In the genomic region with DNA sequence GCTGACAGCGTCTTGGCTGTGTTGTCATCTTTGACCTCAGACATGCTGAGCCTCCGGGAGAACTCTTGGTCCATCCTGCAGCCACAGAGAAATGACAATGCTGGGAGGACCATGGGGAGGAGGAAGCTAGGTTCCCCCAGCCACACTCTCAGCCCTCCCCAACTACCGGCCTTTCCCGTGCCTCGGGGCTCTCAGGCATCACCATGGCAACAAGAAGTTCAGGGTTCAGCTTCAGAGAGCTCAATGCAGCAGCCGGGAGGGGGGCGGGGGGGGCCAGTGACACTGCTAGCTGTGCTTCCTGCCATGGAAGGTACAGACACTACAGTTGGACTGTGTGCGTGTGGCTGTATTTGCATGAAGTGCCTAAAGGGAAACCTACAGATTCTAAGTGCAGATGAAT, we compare ENCODE assay signal across 14 mouse cellular contexts.
A peak's percentile ranks its signal among the peaks of the same experiment; 100 is the strongest.
DNase-seq lines count a peak whose midpoint lies in the region; ATAC-seq lines count a peak whose summit lies in the region.
"Had no signal": no experiment of that assay in that cellular context is flagged by ENCODE, and none has a peak within 500 bp of the region (broad histone marks: within the 10 kb centered on the region; RNA-seq: fewer than 3 reads in every experiment).

No protein-coding gene starts in this region.

- no peak overlapping the region for H3K4me3 ChIP-seq in liver, embryonic 12.5 days
- H3K4me3 ChIP-seq in hindbrain, embryonic 10.5 days, result no peak overlapping the region
- no peak overlapping the region for H3K4me3 ChIP-seq in midbrain, embryonic 15.5 days
- H3K4me3 ChIP-seq: erythroblast, embryonic 14.5 days had no signal

- no peak overlapping the region for H3K4me2 ChIP-seq in liver, embryonic 12.5 days
- H3K4me2 ChIP-seq in midbrain, embryonic 15.5 days, result no peak overlapping the region

- no peak overlapping the region for H3K27ac ChIP-seq in liver, embryonic 12.5 days
- peak overlapping the region; percentile 64 for H3K27ac ChIP-seq in hindbrain, embryonic 10.5 days
- H3K27ac ChIP-seq in midbrain, embryonic 15.5 days, result peak overlapping the region; percentile 57; the same call in 1 of the 2 replicates

- intact Hi-C loops in left cerebral cortex, postnatal 10 days (cut with DNase I), result loop anchor here (10.0 kb wide), 1 partner anchor 340 kb away; a partner anchor contains a TSS

- peaks cover 5% of the 10 kb centered on the region; the same call in 1 of the 2 replicates for H3K36me3 ChIP-seq in liver, embryonic 12.5 days
- peaks cover 86% of the 10 kb centered on the region for H3K36me3 ChIP-seq in hindbrain, embryonic 10.5 days
- peaks cover 29% of the 10 kb centered on the region for H3K36me3 ChIP-seq in midbrain, embryonic 15.5 days (replicated peaks)

- no peaks in the 10 kb centered on the region for H3K27me3 ChIP-seq in liver, embryonic 12.5 days (replicated peaks)
- H3K27me3 ChIP-seq in hindbrain, embryonic 10.5 days (ENCODE audit: insufficient read depth, poor library complexity, severe bottlenecking), result no peaks in the 10 kb centered on the region
- H3K27me3 ChIP-seq in midbrain, embryonic 15.5 days (replicated peaks), result no peaks in the 10 kb centered on the region

- 67% methylated on average over 8 of the region's 8 CpGs for WGBS in liver, embryonic 12.5 days (ENCODE audit: insufficient replicate concordance)
- 44% methylated on average over 8 of the region's 8 CpGs for WGBS in hindbrain, embryonic 10.5 days
- WGBS in midbrain, embryonic 15.5 days, result 20% methylated on average over 8 of the region's 8 CpGs

- no peaks in the 10 kb centered on the region for H3K9me3 ChIP-seq in liver, embryonic 12.5 days (replicated peaks)
- H3K9me3 ChIP-seq in hindbrain, embryonic 10.5 days, result no peaks in the 10 kb centered on the region
- H3K9me3 ChIP-seq in midbrain, embryonic 15.5 days, result no peaks in the 10 kb centered on the region

- no peak for ATAC-seq in liver, embryonic 12.5 days
- ATAC-seq in midbrain, embryonic 15.5 days (replicated peaks), result peak; percentile 63
- ATAC-seq: liver, postnatal 0 days had no signal

- peak; percentile 22 for DNase-seq in liver
- DNase-seq in ZHBTc4 (ENCODE audit: low read depth, low spot score), result peak; percentile 70
- DNase-seq in hindbrain, embryonic 10.5 days (ENCODE audit: low spot score), result peak; percentile 47
- no peak for DNase-seq in heart, adult 9 months (ENCODE audit: low spot score in 2 of 2)
- no peak for DNase-seq in left cerebral cortex, adult 9 months (ENCODE audit: low spot score in 2 of 2)
- no peak for DNase-seq in left cerebral cortex, postnatal 10 days (ENCODE audit: extremely low spot score in 1 of 2, low spot score in 2 of 2)
- DNase-seq: adrenal gland, postnatal 10 days; cerebellum, adult 9-11 months; heart, postnatal 36 days; liver, postnatal 0 days; right cerebral cortex, postnatal 14 days had no signal

- peaks cover 72% of the 10 kb centered on the region for H3K4me1 ChIP-seq in liver, embryonic 12.5 days
- H3K4me1 ChIP-seq in hindbrain, embryonic 10.5 days (replicated peaks), result peaks cover 22% of the 10 kb centered on the region
- H3K4me1 ChIP-seq in midbrain, embryonic 15.5 days, result peaks cover 10% of the 10 kb centered on the region

- H3K9ac ChIP-seq in liver, embryonic 12.5 days, result no peak overlapping the region
- no peak overlapping the region for H3K9ac ChIP-seq in midbrain, embryonic 15.5 days
- H3K9ac ChIP-seq: liver, postnatal 0 days had no signal

Comparison
In these comparisons a context has a peak if more than half of its experiments do, and no peak if none do; other contexts are left out.
1. DNase-seq: peak in liver (single experiment), ZHBTc4 (single experiment) and hindbrain, embryonic 10.5 days (single experiment); none in heart, adult 9 months (0 of 2), left cerebral cortex, adult 9 months (0 of 2) and left cerebral cortex, postnatal 10 days (0 of 2).